Mouse (Mus musculus) spleen, adult 2 months (tissue): Measurements from ENCODE around the gene Adprhl1.

ENCODE experiments used
- CTCF ChIP-seq: fragments of 200-500 bp; IDR thresholded peaks from 2 replicates; pipeline ENCODE4 v1.5.1; 2011; ENCODE audit warnings: mild to moderate bottlenecking, inconsistent platforms; ENCODE audit not compliant: insufficient read depth, insufficient read length, insufficient replicate concordance; ENCODE audit errors: extremely low read depth
- POLR2A ChIP-seq: fragments of 200-500 bp; IDR thresholded peaks from 2 replicates; pipeline ENCODE4 v1.6.1; 2011; ENCODE audit warnings: low read depth, low read length, inconsistent platforms

DNA sequence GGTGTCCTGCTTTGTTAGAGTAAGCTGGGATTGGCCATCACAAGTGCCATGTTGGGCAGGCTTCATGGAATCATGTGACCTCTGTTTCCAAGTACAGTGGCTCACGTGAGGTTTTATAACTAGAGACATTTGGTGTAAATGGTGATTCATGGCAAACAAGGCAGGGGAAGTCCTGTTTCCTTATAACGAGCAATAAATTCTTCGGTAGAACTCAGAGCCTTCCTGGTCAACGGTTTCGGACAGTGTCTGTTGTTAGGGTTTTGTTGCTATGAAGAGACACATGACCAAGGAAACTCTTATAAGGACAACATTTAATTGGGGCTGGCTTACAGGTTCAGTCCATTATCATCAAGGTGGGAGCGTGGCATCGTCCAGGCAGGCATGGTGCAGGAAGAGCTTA is 47.1 kb upstream of the Adprhl1 start:
- no peak for TF ChIP-seq CTCF
- no peak for TF ChIP-seq POLR2A
